Mouse (Mus musculus) frontal cortex, postnatal 10 days (tissue): Measurements from ENCODE around the gene Psmb6.
"Not testable (repeated sequence)": the region's sequence is repeated elsewhere in the genome, so short reads cannot be mapped to it uniquely, and the experiment has no call there.

Experiments used
- DNase-seq, 2 experiments: peaks; one replicate each; pipeline ENCODE4 v3.0.0; 2022; ENCODE audit warnings: low spot score in 2 of 2, mixed read lengths in 1 of 2

Gene Psmb6

DNA sequence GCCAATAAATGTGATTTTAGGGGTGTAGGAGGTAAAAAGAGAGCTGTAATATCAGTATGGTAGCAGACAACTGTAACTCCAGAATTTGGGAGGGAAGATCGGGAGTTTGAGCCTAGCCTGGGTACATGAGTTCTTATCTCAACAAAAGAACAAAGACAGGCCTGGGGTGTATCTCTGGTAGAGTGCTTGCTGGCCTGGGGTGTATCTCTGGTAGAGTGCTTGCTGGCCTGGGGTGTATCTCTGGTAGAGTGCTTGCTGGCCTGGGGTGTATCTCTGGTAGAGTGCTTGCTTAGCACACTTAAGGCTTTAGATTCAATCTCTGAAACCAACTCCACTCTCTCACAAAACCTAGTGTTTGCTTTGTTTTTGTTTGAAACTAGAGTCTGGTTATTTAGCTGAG is 45.4 kb downstream of the Psmb6 start:
- DNase-seq: not testable (repeated sequence)

DNA sequence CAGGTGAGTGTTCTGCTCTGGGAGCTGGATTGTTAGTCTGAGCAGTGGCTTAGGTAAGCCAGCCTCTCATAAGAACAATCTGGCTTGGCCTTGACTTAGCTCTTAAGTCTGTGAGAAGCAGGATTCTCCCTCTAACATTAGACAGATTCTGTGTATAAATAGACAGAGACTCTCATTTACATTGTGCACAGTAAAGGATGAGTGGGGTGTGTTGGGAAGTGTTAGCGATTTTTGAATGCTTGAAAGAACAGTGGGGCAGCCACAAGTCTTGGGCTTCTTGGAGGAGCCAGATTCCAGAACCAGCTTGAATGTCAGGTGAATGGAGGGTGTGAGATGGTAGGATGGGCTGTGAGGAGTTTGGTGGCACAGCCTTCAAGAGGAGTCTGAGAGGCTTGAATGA is 46.5 kb downstream of the Psmb6 start:
- no peak for DNase-seq

DNA sequence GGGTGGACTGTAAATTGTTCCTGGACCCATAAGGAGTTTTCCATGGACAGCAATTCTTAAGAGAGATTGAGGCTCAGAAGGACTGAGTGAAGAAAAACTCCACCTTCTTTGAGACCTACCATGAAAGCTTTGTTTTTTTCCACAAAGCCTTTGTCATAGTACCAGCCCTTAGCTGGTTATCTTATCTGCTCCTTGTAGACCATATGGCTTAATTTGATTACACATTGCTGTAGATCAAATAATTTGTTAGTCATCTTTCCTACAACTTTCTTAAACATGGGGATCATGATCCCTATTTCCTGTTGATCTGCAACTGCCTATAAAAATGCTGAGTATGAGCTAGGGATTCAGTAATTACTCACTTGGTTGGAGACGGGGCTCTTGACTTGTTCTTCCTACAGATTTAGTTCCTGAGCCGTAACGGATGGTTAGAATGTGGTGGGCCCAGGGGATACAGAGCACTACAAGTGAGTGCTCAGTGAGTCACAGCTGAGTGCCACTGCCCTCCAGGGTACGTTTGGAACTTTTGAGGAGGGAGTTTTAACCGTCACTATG is 47.3 kb downstream of the Psmb6 start:
- DNase-seq: no peak

DNA sequence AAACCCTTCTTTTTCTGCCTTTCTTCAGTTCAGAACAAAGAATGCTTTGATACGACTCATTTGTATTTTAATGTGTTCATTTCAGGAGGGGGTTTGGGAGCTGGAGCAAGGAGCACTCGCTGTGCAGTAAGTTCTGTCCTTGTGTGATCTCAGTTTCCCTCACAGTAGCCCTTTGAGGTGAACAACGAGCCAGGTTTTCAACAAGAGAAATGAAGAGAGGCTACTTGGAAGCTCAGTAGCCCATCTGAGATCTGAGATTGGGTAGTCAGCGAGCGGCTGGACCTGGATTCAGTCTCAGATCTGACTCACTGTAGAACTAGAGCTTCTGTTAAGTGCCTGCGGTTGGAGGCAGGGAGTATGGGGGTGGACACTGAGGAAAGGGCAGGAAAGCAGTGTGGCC is 48.7 kb downstream of the Psmb6 start:
- DNase-seq: no peak

DNA sequence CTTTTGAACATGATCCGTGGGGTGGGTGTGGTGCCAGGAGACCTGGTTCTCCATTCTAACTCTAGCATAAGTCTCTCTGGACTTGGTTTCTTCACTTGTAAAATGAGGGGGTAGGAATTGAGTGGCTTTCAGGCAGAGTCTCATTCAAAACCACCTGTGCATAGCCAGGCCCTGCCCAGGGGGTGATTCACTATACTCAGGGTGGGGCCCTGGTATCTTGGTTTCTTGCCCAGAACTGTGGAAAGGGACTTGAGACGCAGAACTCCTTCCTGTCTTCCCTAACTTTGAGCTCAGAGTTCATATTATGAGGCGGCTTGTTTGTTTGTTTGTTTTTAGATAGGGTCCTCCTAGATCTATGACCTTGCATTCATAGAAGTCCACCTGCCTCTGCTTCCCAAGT is 52.0 kb downstream of the Psmb6 start:
- no peak for DNase-seq
